Mouse (Mus musculus): ENCODE measurements around the gene Sirt7. TPM values are rescaled to one million over a fixed set of nuclear protein-coding genes. Genes with fewer than 3 reads are reported as not detected.

Sirt7 gene
- polyA plus RNA-seq (2017; shearing (Covaris generic)): 190 TPM

DNA sequence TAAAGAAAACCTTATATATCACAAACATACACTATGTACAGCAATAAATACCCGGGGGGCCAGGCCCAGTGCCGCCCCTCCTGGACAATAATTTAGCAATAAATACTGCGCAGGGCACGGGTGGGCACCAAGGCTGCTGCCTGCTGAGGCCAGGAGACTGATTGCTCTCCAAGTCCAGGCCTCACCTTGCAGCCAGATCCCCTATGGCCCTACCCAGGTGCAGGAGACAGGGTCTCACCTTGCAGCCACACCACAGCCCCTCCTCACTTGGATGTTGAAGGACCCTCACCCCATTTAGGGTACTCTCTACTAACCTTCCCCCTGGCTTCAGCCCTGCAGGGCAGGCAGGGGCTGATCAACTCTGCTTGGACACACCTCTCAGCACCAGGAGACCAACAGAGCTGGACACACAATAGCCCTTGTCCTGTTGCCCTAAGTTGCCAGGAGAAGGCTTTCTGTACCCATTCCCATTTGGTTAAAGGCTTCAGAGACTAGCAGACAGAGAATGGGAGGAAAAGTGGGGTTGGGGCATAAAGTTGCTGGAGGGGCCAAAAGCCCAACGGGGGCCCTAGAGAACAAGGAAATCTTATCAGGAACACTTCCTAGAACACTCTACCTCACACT is at the start of gene Sirt7:
Sirt7 (minus strand) TSS at position 89 of the 624 bp plus-strand sequence.

GRCm38 (mm10) chr11:120672687-120673593 is 47.9 kb upstream of the Sirt7 start, which contains the start of gene Aspscr1:
Gene Aspscr1, plus strand, starts transcription at chr11:120672973.

DNA sequence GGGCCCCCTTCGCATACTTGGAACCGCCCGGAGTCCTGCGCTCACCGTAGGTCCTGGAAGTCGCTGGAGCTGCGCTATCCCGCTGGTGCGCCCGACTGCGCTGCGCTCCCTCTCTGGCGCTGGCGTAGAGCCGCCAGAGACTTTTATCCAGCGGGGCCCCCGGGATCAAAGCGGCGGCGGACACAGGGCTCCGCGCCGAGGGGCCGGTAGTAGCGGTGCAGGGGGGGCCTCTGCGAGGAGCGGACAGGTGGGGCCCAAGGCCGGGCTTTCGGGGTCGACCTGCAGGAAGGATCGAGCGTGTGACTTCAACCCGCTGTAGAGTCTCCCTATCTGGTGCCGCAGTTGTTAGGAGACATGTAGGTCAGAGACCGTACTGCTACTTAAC is 36.0 kb upstream of the Sirt7 start, which contains the start of gene Notum:
Notum (minus strand) TSS at position 100 of the 385 bp plus-strand sequence.

GRCm38 (mm10) chr11:120648001-120648476 is 23.0 kb upstream of the Sirt7 start, which contains the start of gene Myadml2:
Gene Myadml2, minus strand, starts transcription at chr11:120648158.

DNA sequence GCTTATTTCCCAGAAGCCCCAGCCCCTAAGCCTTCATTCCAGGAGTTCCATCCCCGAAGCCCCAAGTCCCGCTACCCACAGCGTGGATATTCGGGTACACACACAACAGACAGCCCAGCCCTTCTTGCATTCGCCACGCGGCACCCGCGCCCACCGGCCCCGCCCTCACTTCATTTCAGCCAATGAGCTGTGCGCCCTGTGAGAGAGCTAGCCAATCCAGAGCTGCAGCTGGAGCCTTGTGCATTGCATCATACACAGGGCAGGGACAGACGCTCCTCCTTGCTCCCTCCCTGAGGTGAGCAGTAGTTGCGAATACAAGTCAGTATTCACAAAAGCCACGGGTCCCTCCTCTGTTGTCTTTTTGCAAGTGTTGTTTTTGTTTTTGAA is 18.6 kb upstream of the Sirt7 start, which contains the start of gene Pycr1:
Pycr1 (minus strand) TSS at position 169 of the 387 bp plus-strand sequence.

DNA sequence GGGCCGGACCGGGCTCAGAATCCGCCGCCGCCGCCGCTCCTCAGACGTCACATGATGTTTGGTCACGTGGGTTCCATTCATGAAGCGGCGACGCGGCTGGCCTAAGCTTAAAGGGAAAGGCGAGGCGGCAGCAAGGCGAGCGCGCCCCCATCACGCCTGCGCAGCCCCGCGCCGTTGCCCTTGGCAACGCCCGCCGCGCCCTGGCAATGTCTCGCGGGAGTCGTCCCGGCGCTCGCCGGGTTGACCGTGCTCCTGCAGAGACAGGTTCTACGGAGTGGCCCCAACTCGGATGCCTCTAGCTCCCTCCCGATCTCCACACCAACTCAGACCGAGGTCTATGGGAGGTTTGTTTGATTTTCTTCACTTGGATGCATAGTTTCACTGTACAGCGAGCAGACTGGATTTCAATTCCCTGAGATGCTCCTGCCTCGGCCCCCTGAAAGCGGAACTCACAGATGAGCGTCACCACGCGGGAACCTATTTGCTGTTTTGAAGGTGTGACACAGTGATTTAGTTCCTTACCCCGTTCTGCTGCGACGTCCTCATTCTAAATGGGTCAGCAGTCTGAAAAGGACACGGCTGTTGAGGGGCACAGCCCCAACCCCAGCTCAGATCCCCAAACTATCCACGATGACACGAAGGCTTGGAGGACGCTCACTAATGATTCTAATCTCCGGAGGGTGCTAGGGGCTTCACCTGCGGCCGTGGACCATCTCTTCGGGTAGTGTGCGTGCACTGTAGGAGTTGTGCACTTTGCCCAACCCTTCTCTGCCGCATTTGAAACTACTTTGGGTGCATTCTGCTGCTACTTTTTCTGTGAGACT is 8.7 kb upstream of the Sirt7 start, which contains the start of gene Mafg:
Mafg (minus strand) TSS at position 81 of the 824 bp plus-strand sequence.

DNA sequence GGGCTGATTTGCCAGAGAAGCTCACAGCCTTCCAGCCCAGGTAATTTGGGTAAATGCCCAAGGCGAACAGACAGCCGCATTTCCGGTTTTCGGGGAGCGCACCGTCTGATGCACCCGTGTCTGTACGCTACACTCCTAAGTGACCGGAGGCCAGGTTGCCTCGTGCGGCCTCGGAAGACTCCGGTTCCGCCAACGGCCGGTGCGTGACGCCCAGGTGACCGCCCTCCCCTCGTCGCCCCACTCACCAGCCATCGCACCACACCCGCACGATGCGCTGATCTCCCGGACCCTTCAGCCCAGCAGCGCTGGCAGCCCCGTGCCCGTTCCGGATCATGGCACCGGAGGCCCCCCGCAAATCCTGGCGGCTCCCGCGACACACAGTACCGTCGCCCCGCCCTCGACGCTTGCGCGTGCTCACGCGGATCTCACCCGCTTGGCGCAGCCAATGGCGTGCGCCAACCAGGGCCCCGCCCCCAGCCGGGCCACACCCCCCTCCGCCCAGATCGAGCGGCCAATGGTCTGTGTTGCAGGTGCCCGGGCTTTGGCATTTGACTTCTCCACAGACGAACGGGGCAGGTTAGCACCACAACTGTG is 7.4 kb downstream of the Sirt7 start, which contains the start of gene Pcyt2:
Pcyt2 (minus strand) TSS at position 418 of the 594 bp plus-strand sequence.

DNA sequence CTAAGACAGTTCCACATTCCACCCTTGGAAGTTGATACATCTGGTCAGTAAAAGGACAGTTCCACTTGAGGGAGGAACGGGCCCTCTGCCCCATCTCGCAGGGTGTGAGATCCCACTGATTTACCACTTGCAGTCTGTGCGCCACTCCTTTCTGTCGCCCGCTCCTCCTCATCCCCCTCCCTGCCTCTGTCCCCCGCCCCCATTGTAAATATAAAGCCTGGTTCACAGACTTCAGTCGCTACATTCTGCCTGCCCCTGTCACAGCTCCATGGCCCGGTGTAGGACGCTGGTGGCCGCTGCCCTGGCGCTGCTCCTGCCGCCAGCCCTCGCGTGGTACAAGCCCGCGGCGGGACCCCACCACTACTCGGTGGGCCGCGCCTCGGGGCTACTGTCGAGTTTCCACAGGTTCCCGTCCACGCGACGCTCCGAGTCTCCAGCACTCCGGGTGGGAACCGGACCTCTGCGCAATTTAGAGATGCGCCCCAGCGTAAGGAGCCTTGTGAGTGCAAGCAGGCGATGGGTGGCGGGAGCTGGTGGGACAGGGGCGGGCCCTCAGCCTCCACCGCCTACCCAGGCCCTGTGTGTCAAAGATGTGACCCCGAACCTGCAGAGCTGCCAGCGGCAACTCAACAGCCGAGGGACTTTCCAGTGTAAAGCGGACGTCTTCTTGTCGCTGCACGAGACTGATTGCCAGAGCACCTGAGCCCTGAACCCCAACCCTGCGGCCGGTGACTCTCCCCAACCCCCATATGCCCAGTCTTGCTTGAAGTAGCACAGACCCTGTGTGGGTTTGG is 16.6 kb downstream of the Sirt7 start, which contains the start of gene Npb:
Npb (plus strand) TSS at position 237 of the 794 bp plus-strand sequence.

DNA sequence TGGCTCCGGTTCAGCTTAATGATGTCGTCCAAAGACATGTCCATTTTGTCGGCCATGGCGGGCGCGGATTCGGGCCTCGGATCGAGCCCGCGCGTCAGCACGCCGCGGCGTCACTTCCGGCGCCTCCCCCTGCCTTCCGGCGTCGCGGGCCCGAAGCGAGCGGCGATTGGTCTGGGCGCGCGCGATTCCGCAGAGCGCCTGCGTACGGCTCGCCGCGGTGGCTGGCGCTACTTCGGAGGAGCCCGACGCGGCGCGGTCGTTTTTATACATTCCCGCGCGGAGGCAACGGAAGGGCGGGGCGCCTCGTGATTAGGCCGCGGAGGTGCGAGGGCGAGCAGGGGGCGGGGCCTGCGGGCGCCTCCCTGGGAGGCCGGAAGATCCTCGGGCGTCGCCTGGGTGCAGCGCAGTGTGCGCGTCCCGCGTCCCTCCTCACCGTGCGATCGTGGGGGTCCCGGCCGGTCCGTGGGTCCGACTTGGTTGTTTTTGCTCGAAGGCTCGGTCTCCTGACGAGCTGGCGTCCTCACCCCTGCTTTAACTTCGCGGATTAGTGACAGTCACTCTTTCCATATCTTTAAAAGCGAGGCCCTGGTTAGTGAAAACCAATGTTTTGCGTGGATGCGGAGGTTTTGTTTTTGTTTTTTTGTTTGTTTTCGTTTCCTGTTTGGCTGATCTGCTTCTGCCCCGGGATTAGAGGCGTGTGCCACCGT is 26.6 kb downstream of the Sirt7 start, which contains the start of the genes Alyref and Anapc11:
Alyref (minus strand) TSS at position 83 of the 707 bp plus-strand sequence.
Anapc11 (plus strand) TSS at position 139 of the 707 bp plus-strand sequence.

DNA sequence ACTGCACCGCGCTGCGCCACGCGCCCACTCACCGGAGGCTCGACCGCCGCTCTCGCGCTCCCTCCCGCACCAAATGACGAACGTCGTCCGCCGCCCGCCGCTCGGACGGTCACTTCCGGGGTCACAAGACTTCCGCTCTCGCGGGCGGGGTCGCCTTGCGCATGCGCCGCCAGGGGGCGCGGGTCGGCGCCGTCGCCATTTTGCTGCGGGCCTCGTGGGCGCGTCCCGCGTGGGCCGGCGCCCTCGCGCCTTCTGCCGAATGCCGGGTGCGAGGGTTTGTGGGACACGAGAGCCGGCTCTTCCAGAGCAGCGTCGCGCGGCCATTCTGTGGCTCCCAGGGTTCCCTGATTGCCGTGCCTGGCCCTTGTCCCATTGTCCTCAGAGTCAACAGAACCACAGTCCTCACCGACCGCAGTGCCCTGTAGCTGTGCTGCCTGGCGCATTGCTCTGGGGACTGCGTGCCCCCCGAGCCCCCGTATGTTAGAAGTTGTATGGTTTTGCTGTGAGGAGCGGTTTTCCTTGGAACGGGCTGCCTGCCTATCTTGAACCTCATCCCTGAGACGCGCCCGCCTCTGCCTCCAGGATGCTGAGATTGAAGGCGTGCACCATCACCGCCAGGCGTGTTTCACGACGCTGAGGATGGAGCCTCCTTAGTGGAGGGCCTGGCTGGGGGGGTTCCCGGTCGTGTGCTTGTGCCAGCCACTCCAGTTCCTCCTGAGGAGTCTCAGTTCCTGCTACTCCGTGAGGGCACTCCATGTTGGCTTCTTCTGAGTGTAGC is 43.4 kb downstream of the Sirt7 start, which contains the start of gene Arhgdia:
Arhgdia (minus strand) TSS at position 135 of the 778 bp plus-strand sequence.

GRCm38 (mm10) chr11:120572752-120573584 is 52.1 kb downstream of the Sirt7 start, which contains the start of gene P4hb:
Gene P4hb, minus strand, starts transcription at chr11:120573253.

Other genes with a start within 250 kb of the Sirt7 start
- 24.8 TPM for gene Faap100, start 246.5 kb downstream of the Sirt7 start, polyA plus RNA-seq (2017; shearing (Covaris generic))
- gene Nploc4, start 187.5 kb downstream of the Sirt7 start, polyA plus RNA-seq (2017; shearing (Covaris generic)): 56.3 TPM
- not detected for gene Tspan10, start 182.6 kb downstream of the Sirt7 start, polyA plus RNA-seq (2017; shearing (Covaris generic))
- gene Pde6g, start 171.7 kb downstream of the Sirt7 start, polyA plus RNA-seq (2017; shearing (Covaris generic)): 0.19 TPM
- gene Oxld1, start 167.2 kb downstream of the Sirt7 start, polyA plus RNA-seq (2017; shearing (Covaris generic)): 2.3 TPM
- gene Ccdc137, start 167.1 kb downstream of the Sirt7 start, polyA plus RNA-seq (2017; shearing (Covaris generic)): 24.3 TPM
- 11.5 TPM for gene Arl16, start 157.6 kb downstream of the Sirt7 start, polyA plus RNA-seq (2017; shearing (Covaris generic))
- 43.3 TPM for gene Mrpl12, start 140.6 kb downstream of the Sirt7 start, polyA plus RNA-seq (2017; shearing (Covaris generic))
- 6.9 TPM for gene Slc25a10, start 133.4 kb downstream of the Sirt7 start, polyA plus RNA-seq (2017; shearing (Covaris generic))
- gene Gcgr, start 94.5 kb downstream of the Sirt7 start, polyA plus RNA-seq (2017; shearing (Covaris generic)): not detected
- gene Mcrip1, start 75.5 kb downstream of the Sirt7 start, polyA plus RNA-seq (2017; shearing (Covaris generic)): 80.5 TPM
- not detected for gene Ppp1r27, start 74.1 kb downstream of the Sirt7 start, polyA plus RNA-seq (2017; shearing (Covaris generic))
- 187 TPM for gene P4hb, start 52.0 kb downstream of the Sirt7 start, polyA plus RNA-seq (2017; shearing (Covaris generic))
- gene Arhgdia, start 43.6 kb downstream of the Sirt7 start, polyA plus RNA-seq (2017; shearing (Covaris generic)): 668 TPM
- gene Alyref, start 26.9 kb downstream of the Sirt7 start, polyA plus RNA-seq (2017; shearing (Covaris generic)): 272 TPM
- 79.1 TPM for gene Anapc11, start 26.8 kb downstream of the Sirt7 start, polyA plus RNA-seq (2017; shearing (Covaris generic))
- not detected for gene Npb, start 16.8 kb downstream of the Sirt7 start, polyA plus RNA-seq (2017; shearing (Covaris generic))
- gene Pcyt2, start 7.3 kb downstream of the Sirt7 start, polyA plus RNA-seq (2017; shearing (Covaris generic)): 242 TPM
- 23.3 TPM for gene Mafg, start 8.4 kb upstream of the Sirt7 start, polyA plus RNA-seq (2017; shearing (Covaris generic))
- gene Pycr1, start 18.5 kb upstream of the Sirt7 start, polyA plus RNA-seq (2017; shearing (Covaris generic)): 1.1 TPM
- gene Myadml2, start 22.9 kb upstream of the Sirt7 start, polyA plus RNA-seq (2017; shearing (Covaris generic)): not detected
- not detected for gene Notum, start 35.9 kb upstream of the Sirt7 start, polyA plus RNA-seq (2017; shearing (Covaris generic))
- gene Aspscr1, start 47.7 kb upstream of the Sirt7 start, polyA plus RNA-seq (2017; shearing (Covaris generic)): 141 TPM
- gene Cenpx, start 88.5 kb upstream of the Sirt7 start, polyA plus RNA-seq (2017; shearing (Covaris generic)): 77.0 TPM
- gene Lrrc45, start 88.7 kb upstream of the Sirt7 start, polyA plus RNA-seq (2017; shearing (Covaris generic)): 69.5 TPM
- gene Rac3, start 96.2 kb upstream of the Sirt7 start, polyA plus RNA-seq (2017; shearing (Covaris generic)): 1.1 TPM
- 0.66 TPM for gene Dcxr, start 102.0 kb upstream of the Sirt7 start, polyA plus RNA-seq (2017; shearing (Covaris generic))
- gene Cbr2, start 106.9 kb upstream of the Sirt7 start, polyA plus RNA-seq (2017; shearing (Covaris generic)): not detected
- gene Hmga1b, start 137.6 kb upstream of the Sirt7 start, polyA plus RNA-seq (2017; shearing (Covaris generic)): 1.0 TPM
- gene Rfng, start 159.0 kb upstream of the Sirt7 start, polyA plus RNA-seq (2017; shearing (Covaris generic)): 32.5 TPM
- gene Gps1, start 159.0 kb upstream of the Sirt7 start, polyA plus RNA-seq (2017; shearing (Covaris generic)): 115 TPM
- gene Dus1l, start 171.2 kb upstream of the Sirt7 start, polyA plus RNA-seq (2017; shearing (Covaris generic)): 58.8 TPM
- 55.3 TPM for gene Fasn, start 199.3 kb upstream of the Sirt7 start, polyA plus RNA-seq (2017; shearing (Covaris generic))

Data from naive thymus-derived CD4-positive, alpha-beta T cell, adult 5 months (primary cell).